Mouse (Mus musculus): ENCODE results near the gene Robo1.

Robo1 gene

DNA sequence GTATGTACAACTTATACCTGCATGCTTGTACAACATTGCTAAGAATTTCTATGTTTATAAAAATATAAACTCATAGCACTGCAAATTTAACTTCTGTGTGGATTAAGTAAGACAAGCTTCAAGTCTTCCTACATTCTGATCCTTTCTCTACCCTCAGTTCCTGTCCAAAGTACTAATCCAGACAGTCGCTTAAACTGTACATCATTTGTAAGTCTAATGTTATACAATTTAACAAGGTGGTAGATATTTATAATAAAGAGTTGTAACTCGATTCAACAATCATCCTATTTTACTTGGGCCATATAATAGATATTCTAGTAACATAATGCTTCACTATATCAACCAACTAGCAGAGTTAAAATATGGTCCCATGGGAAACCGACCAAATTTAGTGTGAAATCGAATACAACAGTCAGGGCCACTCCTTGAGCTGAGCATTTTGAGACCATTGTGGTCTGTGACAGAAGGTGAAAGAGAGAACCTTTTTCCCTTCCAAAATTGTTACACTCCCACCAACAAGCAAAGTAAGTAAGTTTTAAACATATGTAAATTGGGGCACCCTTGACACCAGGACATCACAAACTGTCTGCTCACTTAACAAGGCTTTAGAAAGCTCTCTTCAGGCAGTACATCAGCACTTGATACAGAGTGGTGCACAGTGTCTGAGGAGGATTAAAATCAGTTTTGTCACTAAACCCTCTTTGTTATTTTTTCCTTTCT is 295.5 kb downstream of the Robo1 start:
- no peak for DNase-seq (ENCODE audit: low spot score in 2 of 2)

- DNase-seq (ENCODE audit: low spot score in 2 of 2), result peak; percentile 28 to 47
Observed at GRCm38 (mm10) chr16:72605066-72605465, 297.0 kb downstream of the Robo1 start.

- DNase-seq (ENCODE audit: low spot score in 2 of 2), result no peak
Observed at GRCm38 (mm10) chr16:72610661-72611112, 302.6 kb downstream of the Robo1 start.

- no peak for DNase-seq (ENCODE audit: low spot score in 2 of 2)
Observed at GRCm38 (mm10) chr16:72614898-72615297, 306.8 kb downstream of the Robo1 start.

GRCm38 (mm10) chr16:72615360-72615759 is 307.3 kb downstream of the Robo1 start:
- no peak for DNase-seq (ENCODE audit: low spot score in 2 of 2)

DNA sequence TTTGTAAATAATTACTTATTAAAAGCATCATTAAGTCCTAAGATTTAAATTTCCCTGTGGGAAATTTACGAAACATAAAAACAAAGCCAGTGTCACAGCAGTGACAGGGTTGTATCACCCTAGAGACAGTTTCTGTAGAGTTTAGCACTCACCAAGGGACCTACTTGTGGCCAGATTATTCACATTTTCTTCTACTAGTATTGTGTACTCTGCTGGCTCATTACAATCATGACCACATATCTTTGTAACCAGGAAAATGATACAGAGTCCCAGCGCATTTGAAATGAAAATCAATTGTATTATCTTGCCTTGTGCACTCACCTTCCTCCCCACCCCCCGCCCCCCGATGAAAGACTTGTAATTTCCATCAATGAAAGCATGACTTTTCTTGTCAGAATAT is 314.3 kb downstream of the Robo1 start:
- no peak for DNase-seq (ENCODE audit: low spot score in 2 of 2)

DNA sequence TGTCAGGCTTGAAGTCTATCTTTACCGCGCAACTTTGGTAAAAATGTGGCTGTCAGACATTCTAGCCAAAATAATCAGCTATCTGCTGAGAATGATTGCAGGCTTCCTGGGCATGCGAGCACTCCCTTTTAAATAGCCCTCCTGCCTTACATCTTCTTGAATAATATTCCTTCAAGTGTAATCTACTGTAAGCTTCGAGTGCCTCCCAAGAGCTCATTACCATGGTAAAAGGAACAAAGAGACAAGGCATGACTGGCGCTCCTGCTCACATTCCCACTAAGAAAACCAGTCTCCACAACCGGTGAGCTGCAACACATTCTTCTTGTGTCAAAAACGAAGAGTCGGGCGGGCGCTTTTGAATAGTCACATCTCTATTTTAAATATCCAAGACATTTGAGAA is 314.8 kb downstream of the Robo1 start:
- no peak for DNase-seq (ENCODE audit: low spot score in 2 of 2)

GRCm38 (mm10) chr16:72633846-72634245 is 325.7 kb downstream of the Robo1 start:
- DNase-seq (ENCODE audit: low spot score in 2 of 2), result no peak

- DNase-seq (ENCODE audit: low spot score in 2 of 2), result no peak
Observed at GRCm38 (mm10) chr16:72639332-72639940, 331.3 kb downstream of the Robo1 start.

GRCm38 (mm10) chr16:72640932-72641811 is 333.1 kb downstream of the Robo1 start:
- no peak for DNase-seq (ENCODE audit: low spot score in 2 of 2)

DNA sequence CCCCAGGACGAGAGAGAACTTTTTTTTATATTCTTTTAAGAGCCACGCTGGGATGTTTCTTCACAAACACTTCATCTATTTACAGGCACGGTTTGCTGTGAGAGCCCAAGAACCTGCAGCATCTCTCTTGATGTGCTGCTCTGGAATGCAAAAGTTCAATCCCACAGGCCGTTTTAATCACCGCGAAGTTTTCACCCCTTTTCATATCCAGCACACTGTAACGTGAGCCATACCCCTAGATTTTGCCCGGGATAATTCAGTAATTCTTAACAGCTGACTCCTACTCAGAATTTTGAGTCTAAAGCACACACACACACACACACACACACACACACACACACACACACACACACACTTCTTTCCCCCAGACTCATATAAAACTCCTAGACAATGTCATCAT is 337.8 kb downstream of the Robo1 start:
- DNase-seq (ENCODE audit: low spot score in 2 of 2), result no peak

DNA sequence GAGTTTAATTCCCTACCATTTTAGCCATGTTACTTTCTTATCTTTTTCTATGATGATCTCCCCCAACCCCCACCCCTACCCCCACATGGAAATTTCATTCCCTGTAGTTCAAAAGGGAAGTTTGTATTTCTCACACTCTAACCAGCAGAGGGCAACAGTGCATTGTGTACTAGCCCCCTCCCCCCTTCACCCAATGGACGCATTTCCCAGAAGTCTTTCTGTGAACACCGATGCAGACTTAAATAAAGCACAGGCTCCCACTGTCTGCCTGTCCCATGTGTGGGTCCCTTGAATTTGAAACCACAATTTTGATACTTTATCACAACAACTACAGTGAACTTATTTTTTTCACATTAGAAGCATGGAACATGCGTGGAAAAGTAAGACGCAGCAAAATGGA is 341.2 kb downstream of the Robo1 start:
- DNase-seq (ENCODE audit: low spot score in 2 of 2), result peak in 1 of 2 experiments; percentile 10

DNA sequence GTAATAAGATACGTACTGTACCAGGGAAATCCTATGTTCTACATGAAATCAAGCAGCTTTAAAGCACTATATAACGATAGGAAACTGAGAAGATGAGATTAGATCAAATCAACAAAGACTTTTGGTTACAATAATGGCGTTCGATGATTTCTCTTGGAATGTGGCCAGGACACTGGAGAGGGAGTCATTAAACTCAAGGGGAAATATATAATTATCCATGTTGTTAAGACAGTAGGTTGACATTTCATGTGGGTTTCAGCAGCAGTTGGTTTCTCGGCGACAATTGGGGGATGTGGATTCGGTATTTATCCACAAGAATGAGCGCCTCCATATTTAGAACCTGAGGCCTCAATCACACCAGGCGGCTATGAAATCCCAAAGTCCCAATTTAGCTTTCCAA is 347.3 kb downstream of the Robo1 start:
- no peak for DNase-seq (ENCODE audit: low spot score in 2 of 2)

DNA sequence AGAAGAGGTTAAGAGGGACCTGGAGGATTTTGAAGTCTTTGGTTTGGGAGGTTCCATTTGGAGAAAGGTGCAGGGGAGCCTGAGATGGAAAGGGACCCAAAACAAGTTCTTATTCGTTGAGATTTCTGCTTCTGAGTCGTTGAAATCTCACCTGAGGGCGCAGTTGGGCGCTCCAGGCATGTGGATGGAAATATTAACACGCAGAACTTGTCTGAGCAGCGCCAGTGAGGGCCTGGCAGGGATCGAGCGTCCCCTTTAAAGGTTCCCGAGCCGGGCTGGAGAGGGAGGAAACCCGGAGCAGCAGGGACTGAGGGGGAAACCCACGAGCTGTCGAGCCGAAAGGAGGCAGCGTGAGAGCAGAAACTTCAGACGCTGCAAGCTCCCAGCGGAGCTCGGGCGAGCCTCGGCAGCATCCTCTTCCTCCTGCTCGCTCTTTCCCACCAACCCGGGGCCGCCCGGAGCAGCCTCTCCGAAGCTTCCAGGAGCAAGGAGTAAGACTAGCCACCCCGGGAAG is 354.8 kb downstream of the Robo1 start:
- peak; percentile 71 to 72 for DNase-seq (ENCODE audit: low spot score in 2 of 2)

DNA sequence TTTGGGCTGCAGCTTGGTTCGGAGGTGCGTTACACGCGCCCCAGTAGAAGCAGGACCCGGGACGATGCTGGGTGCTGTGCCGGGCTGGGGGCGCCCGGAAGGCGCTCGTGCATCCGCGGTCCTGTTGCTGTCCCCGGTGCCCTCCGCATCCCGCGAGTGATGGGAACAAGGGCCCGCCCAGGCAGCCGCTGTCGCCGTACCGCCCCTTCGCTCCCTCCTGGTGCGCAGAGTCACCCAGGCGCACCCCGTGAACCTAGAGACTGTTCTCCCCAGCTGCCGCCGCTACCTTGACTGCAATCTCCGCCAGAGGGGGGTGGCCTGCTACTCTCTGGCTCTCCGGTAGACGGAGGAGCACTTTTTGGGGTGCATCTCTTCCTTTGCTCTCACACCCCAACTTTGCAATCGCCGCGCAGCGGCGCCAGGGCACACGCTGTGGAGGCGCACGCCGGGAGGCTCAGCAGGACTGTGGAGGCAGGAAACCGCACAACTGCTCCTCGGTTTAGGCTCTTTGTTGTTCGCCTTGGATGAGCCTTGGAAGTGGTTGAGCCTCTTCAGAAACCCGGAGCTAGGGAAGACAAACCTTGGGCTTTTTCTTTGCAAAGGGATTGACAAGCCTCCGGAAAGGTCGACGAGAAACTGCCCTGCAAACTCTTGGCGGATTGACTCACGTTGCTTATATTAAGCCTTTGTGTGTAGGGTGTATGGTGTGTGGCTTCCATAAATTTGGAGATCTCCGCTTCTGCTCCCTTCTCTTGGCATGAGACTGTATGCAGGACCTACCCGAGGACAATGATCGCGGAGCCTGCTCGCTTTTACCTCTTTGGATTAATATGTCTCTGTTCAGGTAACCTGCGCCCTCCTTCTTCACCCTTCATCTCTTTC is 355.5 kb downstream of the Robo1 start:
- peak; percentile 42 to 50 for DNase-seq (ENCODE audit: low spot score in 2 of 2)

GRCm38 (mm10) chr16:72664233-72664613 is 356.1 kb downstream of the Robo1 start:
- peak in 1 of 2 experiments; percentile 10 for DNase-seq (ENCODE audit: low spot score in 2 of 2)

GRCm38 (mm10) chr16:72664806-72665205 is 356.7 kb downstream of the Robo1 start:
- no peak for DNase-seq (ENCODE audit: low spot score in 2 of 2)

DNA sequence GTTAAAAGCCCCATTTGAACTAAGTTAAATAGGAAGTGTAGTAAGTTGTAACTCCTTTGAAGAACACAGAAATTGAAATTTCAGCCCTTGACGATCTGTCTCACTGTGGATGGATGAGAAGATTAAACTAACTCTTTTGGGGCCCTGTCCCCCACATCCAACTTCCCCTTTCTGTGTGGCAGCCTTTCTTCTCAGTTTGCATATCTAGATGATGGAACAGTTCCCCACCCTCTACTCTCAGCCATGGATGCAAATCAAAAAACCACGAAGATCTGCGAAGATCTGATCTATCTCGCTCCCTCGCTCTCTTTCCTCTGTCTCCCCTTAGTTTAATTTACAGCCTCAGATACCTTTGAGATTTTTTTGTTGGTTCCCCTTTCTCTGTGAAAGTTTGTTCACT is 357.3 kb downstream of the Robo1 start:
- no peak for DNase-seq (ENCODE audit: low spot score in 2 of 2)

DNA sequence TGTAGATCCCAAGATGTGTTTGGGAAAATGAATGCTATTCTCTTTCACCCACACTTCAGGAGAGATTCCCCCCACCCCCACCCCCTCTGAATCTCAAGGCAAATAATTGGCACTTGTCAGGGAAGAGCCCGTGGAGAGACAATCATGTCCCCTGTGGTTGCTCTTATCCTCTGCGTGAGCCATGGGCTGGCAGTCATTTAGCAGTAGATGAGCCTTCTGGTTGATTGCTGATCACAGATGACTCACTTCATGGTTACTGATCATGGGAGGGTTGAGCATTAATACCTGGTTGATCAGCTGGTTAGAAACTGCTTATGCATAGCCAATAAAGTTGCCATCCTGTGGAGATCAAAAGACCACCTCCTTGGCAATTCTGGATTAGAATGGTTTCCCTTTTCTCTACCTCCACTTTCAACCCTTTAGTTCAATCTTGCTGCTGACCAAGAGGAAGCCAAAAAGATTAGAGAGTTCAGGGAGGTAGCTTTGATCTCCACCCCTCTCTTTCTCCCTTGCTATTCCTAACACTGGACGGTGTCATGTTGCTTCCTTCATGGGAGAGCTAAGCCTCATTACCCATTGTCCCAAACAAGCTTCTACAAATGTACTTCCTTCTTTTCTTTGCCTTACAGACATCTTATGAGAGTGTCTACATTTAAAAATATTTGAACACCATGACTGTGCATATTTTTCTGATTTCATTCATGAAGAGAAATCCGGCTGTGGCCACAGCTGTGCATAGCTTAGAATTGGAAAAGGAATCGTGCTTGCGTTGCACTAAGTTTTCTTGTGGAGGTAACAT is 362.3 kb downstream of the Robo1 start:
- DNase-seq (ENCODE audit: low spot score in 2 of 2), result no peak

DNA sequence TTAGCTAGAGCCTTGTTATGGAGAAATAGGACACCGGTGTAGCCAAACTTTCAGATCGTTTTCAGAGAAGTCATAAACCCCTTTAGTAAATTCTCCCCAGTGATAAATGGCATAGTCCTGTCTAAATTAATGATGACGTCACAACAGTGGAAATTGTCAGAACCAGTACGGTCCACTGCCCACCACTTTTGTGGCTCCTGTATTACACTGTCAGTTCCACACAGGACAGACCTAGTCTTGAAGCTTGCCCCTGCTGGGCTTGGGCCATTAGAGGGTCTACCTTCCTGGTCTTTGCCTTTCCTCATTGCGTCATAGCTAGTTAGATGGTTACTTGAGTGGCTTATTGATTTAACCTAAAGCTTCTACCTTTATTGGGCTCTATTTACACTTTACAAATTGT is 369.1 kb downstream of the Robo1 start:
- DNase-seq (ENCODE audit: low spot score in 2 of 2), result no peak
